Mouse (Mus musculus) myocyte (in vitro differentiated cells): ENCODE results near the gene Ror2. TPM values are rescaled to one million over a fixed set of nuclear protein-coding genes. Genes with fewer than 3 reads are reported as not detected.

ENCODE experiments used
- H3K27me3 ChIP-seq: one replicate; pipeline ENCODE4 v1.6.1; 2011; ENCODE audit not compliant: control insufficient read depth, insufficient read depth, insufficient read length
- H3K36me3 ChIP-seq: one replicate; pipeline ENCODE4 v1.6.1; 2011; ENCODE audit not compliant: control insufficient read depth, insufficient read depth
- H3K4me2 ChIP-seq: one replicate; pipeline ENCODE4 v1.6.1; 2011; ENCODE audit warnings: low read depth, control low read depth
- H3K4me3 ChIP-seq: one replicate; pipeline ENCODE4 v1.5.1; 2011; ENCODE audit warnings: mild to moderate bottlenecking, control low read depth, moderate library complexity
- H3K79me2 ChIP-seq: one replicate; pipeline ENCODE4 v1.6.1; 2011; ENCODE audit not compliant: control insufficient read depth, insufficient read depth
- H3ac ChIP-seq: one replicate; pipeline ENCODE4 v1.6.1; 2011; ENCODE audit not compliant: control insufficient read depth, insufficient read length
- CEBPB ChIP-seq: IDR thresholded peaks from 2 replicates; pipeline ENCODE4 v1.6.1; 2011; ENCODE audit warnings: mild to moderate bottlenecking, moderate library complexity; ENCODE audit not compliant: poor library complexity, insufficient read depth, severe bottlenecking
- E2F4 ChIP-seq: IDR thresholded peaks from one replicate; pipeline ENCODE4 v1.6.1; 2011; ENCODE audit warnings: mild to moderate bottlenecking, control low read depth, moderate library complexity; ENCODE audit not compliant: insufficient read depth
- MAX ChIP-seq: IDR thresholded peaks from one replicate; pipeline ENCODE4 v1.6.1; 2011; ENCODE audit warnings: low read depth, mild to moderate bottlenecking, control low read depth
- MYOD1 ChIP-seq, 3 experiments: IDR thresholded peaks; one replicate each; pipeline ENCODE4 v1.6.1; 2011; ENCODE audit warnings: control low read depth in 2 of 3, low read depth in 2 of 3, mild to moderate bottlenecking in 2 of 3, moderate library complexity in 1 of 3; ENCODE audit not compliant: insufficient read length in 2 of 3, control insufficient read depth in 1 of 3
- MYOG ChIP-seq, 3 experiments: IDR thresholded peaks; one replicate each; pipeline ENCODE4 v1.6.1; 2011; ENCODE audit warnings: control low read depth in 2 of 3, low read depth in 2 of 3, mild to moderate bottlenecking in 2 of 3; ENCODE audit not compliant: insufficient read length in 2 of 3, control insufficient read depth in 1 of 3, insufficient read depth in 1 of 3
- POLR2A ChIP-seq: IDR thresholded peaks from one replicate; pipeline ENCODE4 v1.6.1; 2011; ENCODE audit warnings: low read depth, mild to moderate bottlenecking, control low read depth, moderate library complexity; ENCODE audit not compliant: insufficient read length
- POLR2AphosphoS2 ChIP-seq: IDR thresholded peaks from one replicate; pipeline ENCODE4 v1.6.1; 2011; ENCODE audit warnings: low read depth, control low read depth; ENCODE audit not compliant: insufficient read length
- REST ChIP-seq: IDR thresholded peaks from one replicate; pipeline ENCODE4 v1.6.1; 2011; ENCODE audit warnings: mild to moderate bottlenecking, control low read depth, moderate library complexity; ENCODE audit not compliant: insufficient read depth, insufficient read length
- SRF ChIP-seq: IDR thresholded peaks from one replicate; pipeline ENCODE4 v1.6.1; 2011; ENCODE audit warnings: low read depth; ENCODE audit not compliant: control insufficient read depth, insufficient read length
- TCF12 ChIP-seq: IDR thresholded peaks from one replicate; pipeline ENCODE4 v1.6.1; 2011; ENCODE audit warnings: mild to moderate bottlenecking, control low read depth; ENCODE audit not compliant: poor library complexity, insufficient read depth, severe bottlenecking
- TCF3 ChIP-seq: IDR thresholded peaks from one replicate; pipeline ENCODE4 v1.6.1; 2011; ENCODE audit warnings: low read depth, control low read depth; ENCODE audit not compliant: insufficient read length
- USF1 ChIP-seq: IDR thresholded peaks from one replicate; pipeline ENCODE4 v1.6.1; 2011; ENCODE audit warnings: low read depth, mild to moderate bottlenecking, control low read depth, moderate library complexity
- polyA plus RNA-seq: library from polyadenylated mRNA; unstranded; fragments of >200 nt; fragmentation: generic; extraction: Trizol; gene quantifications from one replicate; pipeline ENCODE4 v1.2.1, GENCODE M21; 2012; ENCODE audit warnings: missing spikeins

The Ror2 gene
- 0.12 TPM for polyA plus RNA-seq

DNA sequence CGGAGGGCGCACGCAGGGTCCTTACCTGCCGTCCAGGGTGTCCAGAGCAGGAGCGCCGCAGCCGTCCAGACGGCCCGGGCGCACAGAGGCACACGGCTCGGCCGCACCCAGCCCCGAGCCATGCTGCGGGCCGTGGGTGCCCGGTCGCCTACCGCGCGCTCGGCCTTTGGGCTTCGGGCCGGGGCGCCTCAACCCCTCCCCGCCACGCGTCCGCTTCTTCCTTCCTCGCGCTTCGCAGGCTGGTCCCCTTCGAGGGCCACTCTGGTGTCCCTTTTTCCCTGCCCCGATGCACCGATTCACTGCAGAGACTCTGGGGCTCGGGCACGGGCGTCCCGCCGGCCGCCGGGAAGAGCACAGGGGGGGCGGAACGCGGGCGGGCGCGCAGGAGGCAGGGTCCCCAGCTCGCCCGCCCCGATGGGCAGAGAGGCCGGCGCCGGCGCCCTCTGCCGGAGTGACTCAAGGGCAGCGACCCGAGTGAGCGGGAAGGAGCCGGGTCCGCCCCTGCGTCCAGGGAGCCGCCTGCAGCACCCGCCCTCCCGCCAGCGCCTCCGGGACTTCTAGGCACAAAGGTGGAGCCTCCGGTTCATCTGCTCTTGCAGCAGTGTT, at the start of gene Ror2:
Ror2 (minus strand) TSS at position 369 of the 606 bp plus-strand sequence.
- TF ChIP-seq USF1 (no peak), MYOD1 (IDR thresholded peaks at IDR 0.05; ENCODE audit: control insufficient read depth in 1 of 3, insufficient read length in 2 of 3, low read depth in 2 of 3) (no peak), E2F4 (no peak), CEBPB (no peak), SRF (no peak), POLR2AphosphoS2 (no peak), TCF3 (no peak)
- no peak within 1 kb of the TSS for H3ac ChIP-seq
- no peak within 1 kb of the TSS for H3K4me3 ChIP-seq
- no peaks in the 10 kb centered on the region for H3K36me3 ChIP-seq
- H3K4me2 ChIP-seq, result no peak within 1 kb of the TSS
- peaks cover 15% of the 10 kb centered on the region for H3K27me3 ChIP-seq
- no peaks in the 10 kb centered on the region for H3K79me2 ChIP-seq

DNA sequence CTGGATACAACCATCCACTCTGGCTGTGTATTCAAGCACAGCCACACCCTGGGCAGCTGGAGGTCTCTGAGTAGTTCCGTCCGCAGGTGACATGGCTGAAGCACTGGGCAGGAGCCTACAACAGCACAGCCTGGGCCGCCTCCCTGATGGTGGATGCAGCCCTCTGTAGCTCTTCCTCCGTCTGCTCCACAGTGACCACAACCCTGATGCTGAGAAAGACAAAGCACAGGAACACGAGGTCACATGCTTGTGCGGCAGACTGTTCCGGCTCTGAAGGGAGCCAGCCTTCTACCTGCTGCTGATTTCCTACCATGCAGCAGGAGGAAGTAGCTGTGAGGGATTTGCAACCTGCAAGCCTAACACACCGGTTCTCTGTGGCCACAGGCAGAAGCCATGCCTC, 47.8 kb upstream of the Ror2 start:
- Histone ChIP-seq H3K79me2 (no peaks in the 10 kb centered on the region), H3K4me3 (no peak overlapping the region), H3K4me2 (no peak overlapping the region), H3K36me3 (no peaks in the 10 kb centered on the region), H3K27me3 (no peaks in the 10 kb centered on the region), H3ac (no peak overlapping the region)
- TF ChIP-seq E2F4, result no peak
- TF ChIP-seq TCF12, result no peak
- no peak for TF ChIP-seq SRF
- no peak for TF ChIP-seq CEBPB
- no peak for TF ChIP-seq POLR2AphosphoS2
- TF ChIP-seq TCF3, result no peak
- no peak for TF ChIP-seq MYOG (IDR thresholded peaks at IDR 0.05; ENCODE audit: control insufficient read depth in 1 of 3, insufficient read depth in 1 of 3, insufficient read length in 2 of 3, low read depth in 2 of 3)
- TF ChIP-seq MAX, result no peak
- no peak for TF ChIP-seq MYOD1 (IDR thresholded peaks at IDR 0.05; ENCODE audit: control insufficient read depth in 1 of 3, insufficient read length in 2 of 3, low read depth in 2 of 3)

DNA sequence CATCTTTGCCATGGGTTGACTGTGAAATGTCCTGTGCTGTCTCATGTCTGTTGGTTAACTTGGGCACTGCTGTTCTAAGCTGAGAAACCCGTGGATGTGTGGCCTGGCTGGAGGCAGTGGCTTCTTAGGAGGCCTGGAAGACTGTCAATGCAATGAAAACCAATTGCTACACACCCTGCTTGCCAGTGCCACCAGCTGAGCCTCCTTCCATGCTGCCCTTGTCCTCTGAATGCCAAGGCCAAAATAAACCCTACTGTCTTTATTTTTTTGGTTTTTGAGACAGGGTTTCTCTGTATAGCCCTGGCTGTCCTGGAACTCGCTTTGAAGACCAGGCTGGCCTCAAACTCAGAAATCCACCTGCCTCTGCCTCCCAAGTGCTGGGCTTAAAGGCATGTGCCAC, 44.3 kb upstream of the Ror2 start:
- Histone ChIP-seq H3K36me3 (no peaks in the 10 kb centered on the region), H3K4me2 (no peak overlapping the region), H3ac (no peak overlapping the region), H3K79me2 (no peaks in the 10 kb centered on the region), H3K4me3 (no peak overlapping the region), H3K27me3 (no peaks in the 10 kb centered on the region)
- no peak for TF ChIP-seq MAX
- TF ChIP-seq E2F4, result no peak
- no peak for TF ChIP-seq MYOG (IDR thresholded peaks at IDR 0.05; ENCODE audit: control insufficient read depth in 1 of 3, insufficient read depth in 1 of 3, insufficient read length in 2 of 3, low read depth in 2 of 3)
- no peak for TF ChIP-seq TCF3
- no peak for TF ChIP-seq TCF12
- no peak for TF ChIP-seq CEBPB
- no peak for TF ChIP-seq SRF
- TF ChIP-seq MYOD1 (IDR thresholded peaks at IDR 0.05; ENCODE audit: control insufficient read depth in 1 of 3, insufficient read length in 2 of 3, low read depth in 2 of 3), result no peak

DNA sequence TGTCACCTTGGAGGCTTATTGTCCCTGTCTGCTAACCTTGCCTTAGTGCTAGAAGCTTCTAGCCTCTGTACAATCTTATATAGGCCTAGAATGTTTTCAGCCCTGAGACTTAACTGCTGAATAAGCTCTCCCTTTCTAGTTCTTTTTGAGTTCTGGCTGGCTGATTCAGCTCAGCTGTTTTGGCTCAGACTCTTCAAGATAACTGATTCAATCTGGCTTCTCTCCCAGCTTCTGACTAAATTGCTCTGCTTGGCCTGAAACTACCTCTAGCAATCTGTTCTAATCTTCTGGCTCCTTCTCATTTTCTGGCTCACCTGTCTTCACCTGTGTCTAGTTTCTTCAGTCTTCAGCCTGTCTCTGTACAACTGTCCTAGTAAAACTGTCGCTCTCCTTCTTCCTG, 39.6 kb upstream of the Ror2 start:
- no peaks in the 10 kb centered on the region for H3K79me2 ChIP-seq
- H3ac ChIP-seq, result no peak overlapping the region
- no peaks in the 10 kb centered on the region for H3K27me3 ChIP-seq
- H3K36me3 ChIP-seq, result no peaks in the 10 kb centered on the region
- no peak overlapping the region for H3K4me3 ChIP-seq
- no peak overlapping the region for H3K4me2 ChIP-seq
- TF ChIP-seq SRF (no peak), POLR2AphosphoS2 (no peak), POLR2A (no peak), TCF3 (no peak), USF1 (no peak), MYOG (IDR thresholded peaks at IDR 0.05; ENCODE audit: control insufficient read depth in 1 of 3, insufficient read depth in 1 of 3, insufficient read length in 2 of 3, low read depth in 2 of 3) (no peak), E2F4 (no peak), MYOD1 (IDR thresholded peaks at IDR 0.05; ENCODE audit: control insufficient read depth in 1 of 3, insufficient read length in 2 of 3, low read depth in 2 of 3) (no peak), TCF12 (no peak), CEBPB (no peak), MAX (no peak), REST (no peak)

DNA sequence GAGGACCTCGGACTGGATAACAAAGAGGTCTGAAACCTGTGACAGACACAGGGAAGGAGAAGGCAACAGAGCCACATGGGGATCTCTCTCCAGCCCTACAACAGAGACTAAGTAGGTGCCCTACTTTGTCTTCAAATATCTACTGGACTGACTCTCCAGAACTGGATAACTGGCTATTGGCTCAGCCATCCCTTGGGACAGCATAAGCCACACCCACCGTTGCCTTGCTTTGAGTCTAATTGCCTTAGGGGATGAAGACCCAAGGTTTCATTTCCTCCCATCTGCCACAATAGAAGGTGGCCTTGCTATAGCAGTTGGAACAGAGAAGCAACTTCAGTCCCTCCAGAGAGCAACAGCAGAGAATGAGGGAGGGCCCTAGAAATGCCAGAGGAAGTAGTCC, 37.7 kb upstream of the Ror2 start:
- H3K36me3 ChIP-seq, result no peaks in the 10 kb centered on the region
- TF ChIP-seq MYOG (IDR thresholded peaks at IDR 0.05; ENCODE audit: control insufficient read depth in 1 of 3, insufficient read depth in 1 of 3, insufficient read length in 2 of 3, low read depth in 2 of 3), result no peak
- no peak for TF ChIP-seq TCF3
- TF ChIP-seq REST, result no peak
- TF ChIP-seq POLR2AphosphoS2, result no peak
- TF ChIP-seq POLR2A, result no peak
- TF ChIP-seq CEBPB, result no peak
- no peak for TF ChIP-seq MAX
- no peak for TF ChIP-seq E2F4
- no peak for TF ChIP-seq TCF12
- no peak for TF ChIP-seq USF1
- TF ChIP-seq SRF, result no peak
- no peak for TF ChIP-seq MYOD1 (IDR thresholded peaks at IDR 0.05; ENCODE audit: control insufficient read depth in 1 of 3, insufficient read length in 2 of 3, low read depth in 2 of 3)
- H3K4me2 ChIP-seq, result no peak overlapping the region

More for the DNA sequence above, 37.7 kb upstream of the Ror2 start:
- Histone ChIP-seq H3K4me3 (no peak overlapping the region), H3ac (no peak overlapping the region), H3K79me2 (no peaks in the 10 kb centered on the region), H3K27me3 (no peaks in the 10 kb centered on the region)
